Mouse (Mus musculus): ENCODE measurements around the gene Dkk3. TPM values are rescaled to one million over a fixed set of nuclear protein-coding genes. Genes with fewer than 3 reads are reported as not detected.
A peak's percentile ranks its signal among the peaks of the same experiment; 100 is the strongest.

Dkk3 gene
- 16.5 and 16.8 TPM in 2 replicates for polyA plus RNA-seq (2012; rRNA removed)

DNA sequence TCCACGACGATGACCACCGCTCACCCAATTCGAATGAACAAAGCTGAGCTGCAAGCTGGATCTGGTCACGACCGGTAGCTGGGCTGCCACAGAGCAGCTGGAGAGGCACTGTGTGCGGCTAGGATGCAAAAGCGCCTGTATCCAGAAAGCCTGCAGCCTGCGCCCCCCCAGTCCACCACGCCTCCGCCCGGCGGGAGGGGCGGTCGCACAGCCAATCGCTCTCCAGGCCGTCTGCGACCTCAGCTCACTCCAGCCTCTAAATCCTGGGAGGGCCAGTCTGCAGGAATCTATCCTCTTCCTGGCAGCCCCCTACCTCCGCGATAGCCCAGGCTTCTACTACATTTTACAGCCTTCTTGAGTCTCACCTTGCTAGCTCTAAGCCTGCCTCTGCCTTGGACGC, at the start of gene Dkk3:
Gene Dkk3, minus strand, starts transcription at position 116 of the 400 bp plus-strand sequence.
- Histone ChIP-seq H3K4me3 (ENCODE audit: insufficient read depth, low read depth, low read length) (peak within 1 kb of the TSS; percentile 48), H3K27me3 (replicated peaks; ENCODE audit: control insufficient read depth, insufficient read depth, low read length) (no peaks in the 10 kb centered on the region), H3K4me1 (ENCODE audit: control insufficient read depth, insufficient read depth, low read length) (no peaks in the 10 kb centered on the region), H3K27ac (ENCODE audit: insufficient read depth, low read depth, low read length) (no peak within 1 kb of the TSS), H3K36me3 (ENCODE audit: control insufficient read depth, insufficient read depth, low read length) (no peaks in the 10 kb centered on the region)
- TF ChIP-seq CTCF (conservative IDR thresholded peaks at IDR 0.05; ENCODE audit: insufficient read depth, insufficient read length, low read depth, low read length), result no peak
- TF ChIP-seq POLR2A (IDR thresholded peaks at IDR 0.05; ENCODE audit: low read depth, low read length), result no peak
- peak; percentile 42 for DNase-seq
- 16% methylated on average over 21 of the region's 21 CpGs for WGBS

DNA sequence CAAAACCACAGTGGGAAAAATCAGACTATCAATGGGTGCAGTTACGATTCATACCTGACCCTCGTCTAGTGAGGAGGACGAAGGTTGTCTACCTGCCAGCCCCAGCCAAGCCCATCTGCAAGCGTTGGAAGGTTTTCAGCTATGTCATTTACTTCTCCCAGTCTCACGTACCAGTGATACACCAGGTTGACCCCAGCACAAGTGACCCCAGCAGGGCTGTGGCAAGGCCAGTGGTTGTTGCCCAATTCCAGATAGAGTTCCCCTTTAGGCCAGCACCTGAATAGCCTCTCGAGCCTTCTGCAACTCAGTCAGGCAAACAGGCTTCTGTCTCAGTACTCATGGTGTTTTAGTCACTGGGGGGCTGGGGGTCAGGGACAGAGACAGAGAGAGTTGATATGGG, 48.9 kb upstream of the Dkk3 start:
- H3K4me1 ChIP-seq (ENCODE audit: control insufficient read depth, insufficient read depth, low read length), result no peaks in the 10 kb centered on the region; the same call in 1 of the 2 replicates
- TF ChIP-seq POLR2A (IDR thresholded peaks at IDR 0.05; ENCODE audit: low read depth, low read length) (no peak), CTCF (conservative IDR thresholded peaks at IDR 0.05; ENCODE audit: insufficient read depth, insufficient read length, low read depth, low read length) (no peak; the same call in 1 of the 2 replicates)
- H3K27ac ChIP-seq (ENCODE audit: insufficient read depth, low read depth, low read length), result no peak overlapping the region
- no peak for DNase-seq
- WGBS, result 95% methylated on average over 6 of the region's 6 CpGs
- no peak overlapping the region for H3K4me3 ChIP-seq (ENCODE audit: insufficient read depth, low read depth, low read length)
- H3K36me3 ChIP-seq (ENCODE audit: control insufficient read depth, insufficient read depth, low read length), result no peaks in the 10 kb centered on the region
- H3K27me3 ChIP-seq (replicated peaks; ENCODE audit: control insufficient read depth, insufficient read depth, low read length), result no peaks in the 10 kb centered on the region

DNA sequence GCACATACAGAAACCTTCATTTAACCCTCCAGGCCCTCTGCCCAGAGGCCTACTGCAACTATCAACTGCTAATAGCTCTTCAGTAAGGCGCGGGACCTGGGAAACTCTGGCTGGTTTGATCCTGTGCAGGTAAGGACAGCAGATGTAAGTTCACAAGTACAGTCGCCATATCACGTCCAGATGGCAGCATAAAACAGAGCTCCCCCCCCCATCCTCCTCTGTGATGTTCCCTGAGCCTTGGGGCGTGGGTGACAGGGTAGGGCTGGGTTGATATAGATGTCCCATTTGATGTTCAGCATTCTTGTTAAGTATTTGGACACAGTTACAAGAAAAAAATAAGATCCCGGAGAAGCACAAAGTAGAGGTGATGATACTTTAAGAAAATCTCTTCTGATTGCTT, 46.7 kb upstream of the Dkk3 start:
- H3K36me3 ChIP-seq (ENCODE audit: control insufficient read depth, insufficient read depth, low read length), result no peaks in the 10 kb centered on the region
- H3K27me3 ChIP-seq (replicated peaks; ENCODE audit: control insufficient read depth, insufficient read depth, low read length), result no peaks in the 10 kb centered on the region
- no peaks in the 10 kb centered on the region; the same call in 1 of the 2 replicates for H3K4me1 ChIP-seq (ENCODE audit: control insufficient read depth, insufficient read depth, low read length)
- DNase-seq, result no peak
- 96% methylated on average over 6 of the region's 6 CpGs for WGBS
- H3K4me3 ChIP-seq (ENCODE audit: insufficient read depth, low read depth, low read length), result no peak overlapping the region
- TF ChIP-seq CTCF (conservative IDR thresholded peaks at IDR 0.05; ENCODE audit: insufficient read depth, insufficient read length, low read depth, low read length), result no peak
- no peak for TF ChIP-seq POLR2A (IDR thresholded peaks at IDR 0.05; ENCODE audit: low read depth, low read length)
- no peak overlapping the region for H3K27ac ChIP-seq (ENCODE audit: insufficient read depth, low read depth, low read length)

DNA sequence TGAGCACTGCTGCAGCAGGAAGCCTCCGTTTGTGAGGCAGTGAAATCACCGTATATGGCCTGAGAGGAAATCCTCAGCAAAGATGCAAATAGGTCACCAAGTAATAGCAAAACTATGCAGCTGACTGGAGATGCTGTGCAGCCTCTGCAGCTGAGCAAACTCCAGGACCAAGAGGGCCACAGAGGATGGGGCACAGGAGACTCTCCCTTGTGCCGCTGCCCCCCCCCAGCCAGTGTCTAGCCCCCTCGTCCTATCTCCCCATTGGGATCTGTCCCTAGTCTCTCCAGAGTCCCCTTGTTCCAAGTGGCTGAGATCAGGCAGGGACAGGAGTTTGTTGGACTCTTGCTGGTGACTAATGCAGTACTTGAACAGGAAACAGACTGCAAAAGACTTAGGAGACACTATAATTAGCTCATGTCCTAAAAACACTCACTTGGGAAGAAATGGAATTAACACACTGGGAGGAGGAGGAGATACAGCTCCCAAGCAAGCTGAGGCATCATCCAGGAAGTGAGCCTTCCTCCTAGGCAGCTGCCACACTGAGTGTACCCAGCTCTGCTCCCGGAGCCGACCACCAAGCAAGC, 45.6 kb upstream of the Dkk3 start:
- no peaks in the 10 kb centered on the region for H3K36me3 ChIP-seq (ENCODE audit: control insufficient read depth, insufficient read depth, low read length)
- H3K4me1 ChIP-seq (ENCODE audit: control insufficient read depth, insufficient read depth, low read length), result no peaks in the 10 kb centered on the region; the same call in 1 of the 2 replicates
- DNase-seq, result peak; percentile 16
- no peak overlapping the region for H3K4me3 ChIP-seq (ENCODE audit: insufficient read depth, low read depth, low read length)
- no peaks in the 10 kb centered on the region for H3K27me3 ChIP-seq (replicated peaks; ENCODE audit: control insufficient read depth, insufficient read depth, low read length)
- peak overlapping the region; percentile 47; the same call in 1 of the 2 replicates for H3K27ac ChIP-seq (ENCODE audit: insufficient read depth, low read depth, low read length)
- TF ChIP-seq POLR2A (IDR thresholded peaks at IDR 0.05; ENCODE audit: low read depth, low read length), result no peak
- no peak for TF ChIP-seq CTCF (conservative IDR thresholded peaks at IDR 0.05; ENCODE audit: insufficient read depth, insufficient read length, low read depth, low read length)
- WGBS, result 19% methylated on average over 6 of the region's 6 CpGs

DNA sequence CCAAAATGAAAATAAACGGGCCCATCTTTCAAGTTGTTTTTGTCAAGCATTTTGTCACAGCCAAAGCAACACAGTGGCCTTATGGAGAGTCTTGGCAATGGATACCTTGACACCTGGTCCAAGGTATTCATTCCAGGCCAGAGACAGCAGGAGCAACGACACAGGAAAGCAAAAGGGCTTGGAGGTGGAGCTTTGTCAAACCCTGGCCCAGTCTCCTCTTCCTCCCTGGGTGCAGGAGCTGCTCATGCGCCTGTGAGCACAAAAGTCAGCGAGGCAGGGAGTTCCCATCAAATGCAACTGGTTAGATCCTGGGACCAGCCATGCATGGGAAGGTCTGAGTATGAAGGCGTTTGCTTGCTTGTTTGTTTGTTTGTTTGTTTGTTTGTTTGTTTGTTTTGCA, 45.1 kb upstream of the Dkk3 start:
- Histone ChIP-seq H3K36me3 (ENCODE audit: control insufficient read depth, insufficient read depth, low read length) (no peaks in the 10 kb centered on the region), H3K4me1 (ENCODE audit: control insufficient read depth, insufficient read depth, low read length) (no peaks in the 10 kb centered on the region; the same call in 1 of the 2 replicates), H3K27me3 (replicated peaks; ENCODE audit: control insufficient read depth, insufficient read depth, low read length) (no peaks in the 10 kb centered on the region), H3K4me3 (ENCODE audit: insufficient read depth, low read depth, low read length) (no peak overlapping the region), H3K27ac (ENCODE audit: insufficient read depth, low read depth, low read length) (no peak overlapping the region)
- no peak for DNase-seq
- WGBS, result 51% methylated on average over 5 of the region's 5 CpGs
- no peak for TF ChIP-seq POLR2A (IDR thresholded peaks at IDR 0.05; ENCODE audit: low read depth, low read length)

DNA sequence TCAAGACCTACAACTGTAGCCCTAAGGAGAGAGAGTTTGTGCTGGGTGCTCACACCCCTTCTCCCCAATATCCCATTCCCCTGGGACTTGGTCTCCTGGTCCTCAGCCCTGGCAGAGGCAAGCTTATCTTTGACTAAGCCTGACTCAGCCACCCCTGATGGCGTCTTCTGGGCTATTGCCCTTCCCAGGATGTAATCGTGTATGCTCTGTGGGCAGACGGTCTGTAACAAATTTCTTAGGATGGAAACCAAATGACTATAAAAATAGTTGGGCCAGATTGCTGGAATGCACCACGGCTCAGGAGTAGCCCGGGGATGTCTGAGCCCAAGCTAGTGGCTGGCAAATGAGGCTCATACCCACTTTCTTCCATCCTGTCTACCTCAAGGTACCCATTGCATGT, 44.0 kb upstream of the Dkk3 start:
- Histone ChIP-seq H3K36me3 (ENCODE audit: control insufficient read depth, insufficient read depth, low read length) (no peaks in the 10 kb centered on the region), H3K4me3 (ENCODE audit: insufficient read depth, low read depth, low read length) (no peak overlapping the region), H3K27ac (ENCODE audit: insufficient read depth, low read depth, low read length) (no peak overlapping the region), H3K27me3 (replicated peaks; ENCODE audit: control insufficient read depth, insufficient read depth, low read length) (no peaks in the 10 kb centered on the region), H3K4me1 (ENCODE audit: control insufficient read depth, insufficient read depth, low read length) (no peaks in the 10 kb centered on the region)
- DNase-seq, result no peak
- no peak for TF ChIP-seq POLR2A (IDR thresholded peaks at IDR 0.05; ENCODE audit: low read depth, low read length)
- TF ChIP-seq CTCF (conservative IDR thresholded peaks at IDR 0.05; ENCODE audit: insufficient read depth, insufficient read length, low read depth, low read length), result no peak
- WGBS, result 72% methylated on average over 5 of the region's 5 CpGs

DNA sequence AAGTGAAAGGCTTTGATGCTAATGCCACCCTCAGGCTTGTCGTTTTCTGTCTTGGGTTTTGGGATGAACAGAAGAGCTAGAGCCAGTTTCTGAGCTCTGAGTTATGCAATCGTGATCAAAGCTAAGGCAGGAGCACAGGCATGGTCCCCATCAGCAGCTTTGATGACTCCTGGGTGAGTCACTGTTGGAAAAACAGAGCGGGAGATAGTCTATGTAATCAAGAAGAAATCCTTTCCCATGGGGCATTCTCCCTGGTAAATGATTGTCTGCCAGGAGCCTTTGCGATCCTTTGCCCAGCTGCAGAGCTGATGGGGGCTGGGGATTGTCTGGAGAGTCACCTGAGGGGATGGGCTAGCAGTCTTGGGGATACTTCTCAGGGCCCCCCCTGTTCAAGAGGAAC, 43.3 kb upstream of the Dkk3 start:
- DNase-seq, result peak; percentile 28
- no peaks in the 10 kb centered on the region for H3K27me3 ChIP-seq (replicated peaks; ENCODE audit: control insufficient read depth, insufficient read depth, low read length)
- no peaks in the 10 kb centered on the region for H3K4me1 ChIP-seq (ENCODE audit: control insufficient read depth, insufficient read depth, low read length)
- no peak overlapping the region for H3K27ac ChIP-seq (ENCODE audit: insufficient read depth, low read depth, low read length)
- WGBS, result 43% methylated on average over 4 of the region's 4 CpGs
- H3K36me3 ChIP-seq (ENCODE audit: control insufficient read depth, insufficient read depth, low read length), result no peaks in the 10 kb centered on the region
- no peak overlapping the region for H3K4me3 ChIP-seq (ENCODE audit: insufficient read depth, low read depth, low read length)
- TF ChIP-seq POLR2A (IDR thresholded peaks at IDR 0.05; ENCODE audit: low read depth, low read length) (no peak), CTCF (conservative IDR thresholded peaks at IDR 0.05; ENCODE audit: insufficient read depth, insufficient read length, low read depth, low read length) (no peak)

Measured in kidney, adult 2 months (tissue).